Mouse (Mus musculus) olfactory bulb, adult 2 months (tissue): ENCODE measurements around the gene Ptprt. TPM values are rescaled to one million over a fixed set of nuclear protein-coding genes. Genes with fewer than 3 reads are reported as not detected.

ENCODE experiments used
- H3K27ac ChIP-seq: fragments of 200-500 bp; 2 replicates; pipeline ENCODE4 v1.5.1; 2012; ENCODE audit warnings: low read depth, low read length; ENCODE audit not compliant: insufficient read depth
- H3K4me1 ChIP-seq: fragments of 200-500 bp; 2 replicates; pipeline ENCODE4 v1.6.1; 2012; ENCODE audit warnings: low read length; ENCODE audit not compliant: control insufficient read depth, insufficient read depth
- H3K4me3 ChIP-seq: fragments of 200-500 bp; 2 replicates; pipeline ENCODE4 v1.5.1; 2012; ENCODE audit warnings: mild to moderate bottlenecking, low read depth, low read length, moderate library complexity; ENCODE audit not compliant: insufficient read depth
- CTCF ChIP-seq: fragments of 200-500 bp; IDR thresholded peaks from 2 replicates; pipeline ENCODE4 v1.5.1; 2012; ENCODE audit warnings: low read depth, mild to moderate bottlenecking, low read length, moderate library complexity; ENCODE audit not compliant: insufficient read depth
- POLR2A ChIP-seq: fragments of 200-500 bp; IDR thresholded peaks from 2 replicates; pipeline ENCODE4 v1.6.1; 2012; ENCODE audit warnings: mild to moderate bottlenecking, low read depth, low read length, moderate library complexity; ENCODE audit not compliant: insufficient read depth
- WGBS: fragments of 180-500 bp; shearing (Covaris S2); methylation state at CpG from one replicate; pipeline ENCODE4 v1.1.7; 2018; 5-methylcytosine and 5-hydroxymethylcytosine counted together
- polyA plus RNA-seq: library from polyadenylated mRNA; stranded (reverse); fragments of >200 nt; gene quantifications from 2 replicates; pipeline ENCODE4 v1.2.4, GENCODE M21; 2012; ENCODE audit warnings: low replicate concordance; ENCODE audit not compliant: missing spikeins, insufficient read depth, insufficient read length

Gene Ptprt
- polyA plus RNA-seq, 1 experiment, result 33.3 TPM

GRCm38 (mm10) chr2:162626076-162626475 is 34.9 kb downstream of the Ptprt start:
- 96% methylated on average over 3 of the region's 3 CpGs for WGBS
- no peak overlapping the region for H3K27ac ChIP-seq

GRCm38 (mm10) chr2:162624707-162625106 is 36.2 kb downstream of the Ptprt start:
- 89% methylated on average over 3 of the region's 3 CpGs for WGBS
- no peaks in the 10 kb centered on the region for H3K4me1 ChIP-seq
- TF ChIP-seq CTCF (no peak), POLR2A (no peak)

More at GRCm38 (mm10) chr2:162626076-162626475, 34.9 kb downstream of the Ptprt start:
- no peak overlapping the region for H3K4me3 ChIP-seq
- peaks cover 4% of the 10 kb centered on the region for H3K4me1 ChIP-seq
- no peak for TF ChIP-seq CTCF
- no peak for TF ChIP-seq POLR2A

GRCm38 (mm10) chr2:162614256-162614655 is 46.7 kb downstream of the Ptprt start:
- 93% methylated on average over 2 of the region's 2 CpGs for WGBS
- Histone ChIP-seq H3K4me3 (no peak overlapping the region), H3K4me1 (no peaks in the 10 kb centered on the region), H3K27ac (no peak overlapping the region)
- TF ChIP-seq CTCF (no peak), POLR2A (no peak)

More at GRCm38 (mm10) chr2:162624707-162625106, 36.2 kb downstream of the Ptprt start:
- Histone ChIP-seq H3K4me3 (no peak overlapping the region), H3K27ac (no peak overlapping the region)

- Histone ChIP-seq H3K4me1 (no peaks in the 10 kb centered on the region), H3K4me3 (no peak overlapping the region), H3K27ac (no peak overlapping the region)
- 72% methylated on average over 4 of the region's 4 CpGs for WGBS
- TF ChIP-seq POLR2A (no peak), CTCF (no peak)
Measured at GRCm38 (mm10) chr2:162613480-162613879, 47.5 kb downstream of the Ptprt start.

- TF ChIP-seq CTCF (no peak), POLR2A (no peak)
- no peak overlapping the region for H3K27ac ChIP-seq
- WGBS, result 98% methylated on average over 5 of the region's 5 CpGs
- no peaks in the 10 kb centered on the region for H3K4me1 ChIP-seq
- H3K4me3 ChIP-seq, result no peak overlapping the region
Measured at GRCm38 (mm10) chr2:162602721-162603120, 58.2 kb downstream of the Ptprt start.

GRCm38 (mm10) chr2:162591388-162591787 is 69.6 kb downstream of the Ptprt start:
- 89% methylated on average over 3 of the region's 3 CpGs for WGBS
- Histone ChIP-seq H3K4me1 (no peaks in the 10 kb centered on the region), H3K27ac (no peak overlapping the region), H3K4me3 (no peak overlapping the region)
- no peak for TF ChIP-seq POLR2A
- TF ChIP-seq CTCF, result no peak

GRCm38 (mm10) chr2:162581651-162582050 is 79.3 kb downstream of the Ptprt start:
- Histone ChIP-seq H3K4me3 (no peak overlapping the region), H3K27ac (no peak overlapping the region), H3K4me1 (no peaks in the 10 kb centered on the region)
- 62% methylated on average over 4 of the region's 4 CpGs for WGBS
- TF ChIP-seq CTCF (no peak), POLR2A (no peak)

- Histone ChIP-seq H3K27ac (no peak overlapping the region), H3K4me3 (no peak overlapping the region), H3K4me1 (peaks cover 3% of the 10 kb centered on the region; the same call in 1 of the 2 replicates)
- no peak for TF ChIP-seq CTCF
- TF ChIP-seq POLR2A, result no peak
- 96% methylated on average over 7 of the region's 7 CpGs for WGBS
Measured at GRCm38 (mm10) chr2:162577819-162578218, 83.1 kb downstream of the Ptprt start.

GRCm38 (mm10) chr2:162572851-162573250 is 88.1 kb downstream of the Ptprt start:
- H3K27ac ChIP-seq, result no peak overlapping the region
- 73% methylated on average over 2 of the region's 2 CpGs for WGBS
- no peak for TF ChIP-seq POLR2A
- TF ChIP-seq CTCF, result no peak

GRCm38 (mm10) chr2:162571037-162571436 is 89.9 kb downstream of the Ptprt start:
- TF ChIP-seq CTCF, result no peak
- 73% methylated on average over 12 of the region's 12 CpGs for WGBS

More at GRCm38 (mm10) chr2:162572851-162573250, 88.1 kb downstream of the Ptprt start:
- no peak overlapping the region for H3K4me3 ChIP-seq
- H3K4me1 ChIP-seq, result peaks cover 26% of the 10 kb centered on the region

More at GRCm38 (mm10) chr2:162571037-162571436, 89.9 kb downstream of the Ptprt start:
- Histone ChIP-seq H3K4me3 (no peak overlapping the region), H3K27ac (no peak overlapping the region), H3K4me1 (peaks cover 31% of the 10 kb centered on the region)
